In genomic region chr15:84729685-84730084, GRCm38 (mm10) we compare ENCODE assay signal across 11 mouse cellular contexts. TPM values are rescaled to one million over a fixed set of nuclear protein-coding genes. Genes with fewer than 3 reads are reported as not detected.
DNase-seq lines count a peak whose midpoint lies in the region; ATAC-seq lines count a peak whose summit lies in the region.
"Had no signal": no experiment of that assay in that cellular context is flagged by ENCODE, and none has a peak within 500 bp of the region (broad histone marks: within the 10 kb centered on the region; RNA-seq: fewer than 3 reads in every experiment).

No protein-coding gene starts in this region.

- H3K9ac ChIP-seq in kidney, embryonic 15.5 days, result no peak overlapping the region
- H3K9ac ChIP-seq: lung, embryonic 14.5 days had no signal

- no peak overlapping the region for H3K4me2 ChIP-seq in kidney, embryonic 15.5 days
- H3K4me2 ChIP-seq: lung, embryonic 14.5 days had no signal

- no peak overlapping the region for H3K4me3 ChIP-seq in kidney, embryonic 15.5 days (replicated peaks)

- H3K36me3 ChIP-seq in kidney, embryonic 15.5 days, result no peaks in the 10 kb centered on the region

- no peak overlapping the region for H3K27ac ChIP-seq in kidney, embryonic 15.5 days
- H3K27ac ChIP-seq: stomach, postnatal 0 days had no signal

- DNase-seq in heart, adult 18-20 months, result peak; percentile 42 to 59
- no peak for DNase-seq in heart, postnatal 25 days (ENCODE audit: low spot score)
- DNase-seq in right cerebral cortex, postnatal 10 days (ENCODE audit: low spot score in 2 of 2), result peak; percentile 76 to 80
- no peak for DNase-seq in right cerebral cortex, postnatal 36 days (ENCODE audit: low spot score in 2 of 2)
- DNase-seq in cerebellum, postnatal 4 days (ENCODE audit: low spot score in 2 of 2), result peak; percentile 40 to 83
- DNase-seq in urinary bladder, postnatal 14 days (ENCODE audit: low spot score), result no peak
- DNase-seq: lung, embryonic 14.5 days; retina, postnatal 1 day had no signal

- no peak for ATAC-seq in kidney, embryonic 15.5 days (replicated peaks; ENCODE audit: low FRiP score)
- ATAC-seq: intestine, embryonic 16.5 days had no signal

- intact Hi-C loops in heart, postnatal 25 days (cut with DNase I), result no loop called here

- H3K9me3 ChIP-seq in kidney, embryonic 15.5 days (replicated peaks), result no peaks in the 10 kb centered on the region

- WGBS in kidney, embryonic 15.5 days, result 80% methylated on average over 6 of the region's 6 CpGs

- peaks cover 30% of the 10 kb centered on the region for H3K4me1 ChIP-seq in kidney, embryonic 15.5 days

- no peaks in the 10 kb centered on the region for H3K27me3 ChIP-seq in kidney, embryonic 15.5 days

RNA-seq across cellular contexts. Expression of gene Arhgap8, which starts 9.8 kb away (rescaled TPM):
- 1 to 10 TPM; 1.4 TPM for total RNA-seq in heart, adult 18-20 months (2021)
- total RNA-seq in heart, postnatal 25 days (2021), result 1 to 10 TPM in 1 of 2 experiments, under 1 TPM in 1; 0.55 to 1.1 TPM
- 7.9 and 10.3 TPM in 2 replicates for polyA plus RNA-seq in kidney, embryonic 15.5 days (2015; fragmentation: Nextera tagmentation; extraction: Ambion mirVana)

Comparison
In these comparisons a context has a peak if more than half of its experiments do, and no peak if none do; other contexts are left out.
1. DNase-seq: peak in heart, adult 18-20 months (2 of 2), right cerebral cortex, postnatal 10 days (2 of 2) and cerebellum, postnatal 4 days (2 of 2); none in heart, postnatal 25 days (single experiment), right cerebral cortex, postnatal 36 days (0 of 2) and urinary bladder, postnatal 14 days (single experiment).